Mouse (Mus musculus): Measurements from ENCODE around the gene Prkca.

Prkca gene

GRCm38 (mm10) chr11:108153997-108154841 is 189.5 kb downstream of the Prkca start:
- DNase-seq, result no peak

DNA sequence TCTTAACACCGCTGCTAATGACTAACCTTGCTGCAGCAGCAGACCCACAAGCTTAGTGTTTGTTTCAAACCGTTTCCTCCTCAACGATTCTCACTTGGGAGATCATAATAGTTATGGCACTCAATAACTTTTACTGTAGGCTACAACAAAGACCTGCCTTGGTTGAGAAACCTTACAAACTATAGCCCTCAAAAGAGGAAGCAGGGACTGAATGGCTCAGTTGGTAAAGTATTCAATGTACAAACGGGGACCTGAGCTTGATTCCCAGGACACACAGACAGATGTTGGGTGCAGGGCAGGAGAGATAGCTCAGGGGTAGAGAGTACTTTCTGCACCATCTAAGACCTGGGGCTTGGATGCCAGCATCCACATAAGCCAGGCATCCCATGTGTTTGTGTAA is 191.1 kb downstream of the Prkca start:
- no peak for DNase-seq

DNA sequence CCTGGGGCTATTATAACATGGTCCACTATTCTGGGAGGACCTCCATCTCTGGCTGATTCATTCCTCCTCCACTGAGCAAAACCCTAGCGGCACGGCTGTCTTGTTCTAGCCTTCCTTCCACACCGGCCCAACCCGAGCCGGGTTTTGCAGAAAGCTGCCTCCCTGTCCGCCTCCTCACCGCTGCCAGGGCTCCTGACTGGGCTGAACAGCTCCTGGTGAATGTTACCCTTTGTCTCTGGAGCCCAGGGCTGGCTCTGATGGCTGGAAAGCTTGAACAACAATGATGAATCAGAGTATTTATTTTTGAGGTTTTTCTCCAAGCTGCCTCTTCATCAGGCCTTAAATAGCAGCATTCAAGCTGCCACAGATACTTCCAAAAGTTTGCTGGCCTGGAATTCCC is 193.3 kb downstream of the Prkca start:
- no peak for DNase-seq

- DNase-seq, result no peak
Measured at GRCm38 (mm10) chr11:108149187-108149586, 194.5 kb downstream of the Prkca start.

- no peak for DNase-seq
Measured at GRCm38 (mm10) chr11:108148491-108148890, 195.2 kb downstream of the Prkca start.

GRCm38 (mm10) chr11:108145752-108146496 is 197.8 kb downstream of the Prkca start:
- no peak for DNase-seq

DNA sequence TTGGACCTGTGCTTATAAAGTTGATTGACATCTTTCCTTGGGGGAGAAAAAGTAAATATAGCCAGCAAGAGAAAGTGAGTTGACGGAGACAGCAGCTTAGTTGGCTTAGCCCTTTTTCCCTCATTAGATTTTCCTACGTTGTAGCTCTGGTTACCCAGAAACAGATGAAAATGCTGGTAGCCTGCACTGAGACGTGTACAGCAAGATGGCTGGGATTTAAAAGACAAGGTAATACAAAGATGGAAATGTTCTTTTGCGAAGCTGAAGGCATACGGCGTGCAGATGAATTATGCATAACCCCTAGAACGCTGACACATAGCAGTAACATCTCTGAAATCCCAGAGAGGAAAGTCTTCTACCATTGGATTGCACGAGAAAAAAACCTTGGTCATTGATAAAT is 198.6 kb downstream of the Prkca start:
- no peak for DNase-seq

GRCm38 (mm10) chr11:108143739-108144138 is 200.0 kb downstream of the Prkca start:
- DNase-seq, result no peak

DNA sequence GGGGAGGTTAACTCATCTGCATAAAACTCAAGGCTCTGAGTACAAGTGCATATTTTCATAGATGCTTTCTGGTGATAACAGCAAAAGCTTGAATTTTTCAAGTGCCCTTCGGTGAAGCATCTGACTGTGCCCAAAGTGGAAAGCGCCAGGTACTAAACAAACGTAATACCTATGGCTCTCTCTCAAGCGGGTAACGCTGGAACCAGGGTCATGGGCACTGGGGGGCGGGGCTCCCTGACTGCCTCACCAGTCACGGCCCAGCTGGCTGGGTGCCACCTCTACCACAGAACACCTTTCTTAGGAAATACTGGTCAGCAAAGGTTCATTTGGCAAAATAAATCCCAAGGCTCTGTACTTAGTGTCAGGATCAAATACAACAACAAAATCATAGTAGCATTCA is 203.7 kb downstream of the Prkca start:
- DNase-seq, result no peak

GRCm38 (mm10) chr11:108136341-108136740 is 207.4 kb downstream of the Prkca start:
- DNase-seq, result no peak

GRCm38 (mm10) chr11:108135407-108136159 is 208.1 kb downstream of the Prkca start:
- DNase-seq, result peak; percentile 16

DNA sequence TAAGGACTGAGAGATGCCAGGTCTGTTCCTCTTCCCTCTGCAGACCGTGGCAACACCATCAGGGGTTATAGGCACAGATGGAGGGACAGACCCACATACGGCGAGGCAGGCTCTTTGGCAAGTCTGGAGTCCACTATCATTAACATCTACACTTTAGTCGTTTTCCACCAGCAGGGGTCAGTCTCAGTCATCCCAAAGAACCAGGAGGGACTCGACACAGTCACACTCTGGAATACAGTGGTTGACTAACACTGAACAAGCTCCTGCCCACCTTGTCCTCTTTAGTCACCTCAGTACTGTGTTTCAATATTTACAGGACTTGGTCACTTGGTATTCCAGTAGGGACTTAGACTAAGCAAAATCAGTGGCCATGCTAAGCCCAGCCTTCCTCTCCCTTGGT is 215.1 kb downstream of the Prkca start:
- peak; percentile 60 for DNase-seq

DNA sequence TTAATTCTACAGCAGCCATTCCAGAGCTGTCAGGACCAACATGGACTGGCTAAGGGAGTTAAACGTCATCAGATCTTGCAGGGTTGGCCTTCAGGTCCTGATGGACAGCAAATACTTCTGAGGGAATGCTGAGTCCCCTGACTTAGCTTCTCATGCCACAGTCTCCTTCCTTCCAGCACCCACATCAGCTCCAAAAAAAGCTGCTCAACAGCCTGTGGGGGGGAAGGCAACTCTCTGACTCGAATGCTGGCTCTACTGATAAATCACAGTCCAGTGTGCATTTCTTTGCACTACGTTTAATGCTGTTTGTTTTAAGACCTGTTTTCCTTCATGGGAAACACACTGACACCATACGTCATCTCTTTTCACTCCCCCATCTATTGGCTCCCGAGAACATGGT is 215.8 kb downstream of the Prkca start:
- DNase-seq, result no peak

DNA sequence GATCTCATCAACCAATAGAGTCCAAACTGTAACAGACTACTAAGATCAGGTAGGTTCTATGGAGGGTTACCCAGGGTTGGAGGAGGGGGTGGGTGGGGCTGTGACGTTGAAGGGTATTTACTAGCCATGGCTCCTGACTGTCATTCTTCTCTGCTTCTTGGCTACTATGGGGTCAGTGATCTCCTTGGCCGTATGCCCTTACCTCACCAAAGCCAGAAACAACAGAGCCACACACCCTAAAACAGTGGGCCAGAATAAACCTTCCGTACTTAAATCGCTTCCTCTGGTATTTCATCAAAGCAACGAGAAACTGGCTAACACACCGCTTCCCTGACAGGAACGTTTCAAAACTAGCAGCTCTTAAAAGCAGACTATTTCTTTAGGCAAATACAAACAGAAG is 221.2 kb downstream of the Prkca start:
- no peak for DNase-seq

GRCm38 (mm10) chr11:108120708-108121107 is 223.0 kb downstream of the Prkca start:
- no peak for DNase-seq

DNA sequence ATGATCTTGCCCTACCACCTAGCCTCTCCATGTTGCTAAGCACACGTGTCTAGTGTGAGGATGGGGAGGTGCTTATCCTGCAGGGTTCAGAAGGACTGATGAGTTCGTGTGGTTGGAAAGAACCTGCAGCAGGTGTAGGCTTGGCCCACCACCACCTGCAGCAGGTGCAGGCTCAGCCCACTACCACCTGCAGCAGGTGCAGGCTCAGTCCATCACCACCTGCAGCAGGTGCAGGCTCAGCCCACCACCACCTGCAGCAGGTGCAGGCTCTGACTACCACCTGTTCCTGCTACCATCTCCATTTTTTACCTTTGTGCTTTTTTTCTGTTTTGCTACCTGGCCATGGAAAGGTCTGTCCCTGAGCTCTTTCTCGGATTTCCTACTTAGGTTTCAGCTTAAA is 223.9 kb downstream of the Prkca start:
- DNase-seq, result no peak

DNA sequence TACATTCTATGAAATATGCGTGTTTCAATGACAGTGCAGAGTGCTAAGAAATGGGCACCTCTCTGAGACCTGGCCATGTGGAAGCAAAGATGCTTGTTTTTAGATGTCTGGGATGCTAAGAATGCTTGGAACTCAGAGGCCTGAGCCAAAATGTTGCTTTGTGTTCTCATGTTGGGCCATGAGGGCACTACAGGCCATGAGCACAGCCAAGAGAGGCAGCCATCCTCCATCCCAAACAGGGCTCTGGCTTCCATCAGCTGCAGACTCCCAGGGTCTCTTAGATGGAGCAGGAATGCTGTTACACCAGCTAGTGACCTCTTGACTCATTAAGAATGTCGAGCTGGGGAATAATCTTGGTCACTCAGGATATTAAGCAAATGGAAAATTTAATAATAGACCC is 224.9 kb downstream of the Prkca start:
- no peak for DNase-seq

- DNase-seq, result no peak
Measured at GRCm38 (mm10) chr11:108118221-108118620, 225.5 kb downstream of the Prkca start.

GRCm38 (mm10) chr11:108117360-108118050 is 226.2 kb downstream of the Prkca start:
- DNase-seq, result no peak

DNA sequence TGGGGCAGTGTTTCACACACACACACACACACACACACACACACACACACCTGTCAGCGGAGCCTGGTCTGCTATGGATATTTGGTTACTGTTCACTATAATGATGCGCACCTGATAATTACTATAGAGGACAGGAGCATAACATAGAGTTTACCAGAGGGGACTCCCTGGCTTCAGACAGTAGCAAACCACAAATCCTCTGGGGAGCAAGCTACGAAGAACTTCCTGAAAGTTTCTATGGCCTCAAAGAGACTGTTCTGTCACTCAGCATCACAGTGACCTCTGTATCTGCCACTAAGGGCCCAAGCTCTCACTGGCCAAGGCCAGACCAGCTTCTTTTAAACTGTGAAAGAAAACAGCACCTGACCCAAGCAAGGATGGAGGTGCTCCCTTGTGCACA is 229.6 kb downstream of the Prkca start:
- DNase-seq, result no peak

- no peak for DNase-seq
Measured at GRCm38 (mm10) chr11:108112437-108112836, 231.3 kb downstream of the Prkca start.

- no peak for DNase-seq
Measured at GRCm38 (mm10) chr11:108104085-108104484, 239.6 kb downstream of the Prkca start.
